Mouse (Mus musculus) kidney, embryonic 14.5 days (tissue): ENCODE measurements at regions not wholly inside any gene's neighbourhood (a gene's known extent, or its start where the extent isn't known, plus 50 kb on each side); places are given as distances from the start of the nearest gene placed in this dataset.

Source experiments
- ATAC-seq: fragments of 200-750 bp; cut with Nextera tagmentation; 2 replicates; pipeline ENCODE4 v1.8.0; 2017; ENCODE audit warnings: moderate number of reproducible peaks, mild to moderate bottlenecking, moderate TSS enrichment, moderate library complexity; ENCODE audit not compliant: low FRiP score, low TSS enrichment
- H3K27ac ChIP-seq: fragments of 300-500 bp; sonication (generic); 2 replicates; pipeline ENCODE4 v1.5.1; 2014; ENCODE audit warnings: low read depth, mild to moderate bottlenecking, low read length, moderate library complexity, mixed read lengths
- H3K27me3 ChIP-seq: fragments of 300-500 bp; sonication (generic); 2 replicates; pipeline ENCODE4 v1.6.1; 2014; ENCODE audit warnings: mild to moderate bottlenecking, low read length; ENCODE audit not compliant: control insufficient read depth, insufficient read depth
- H3K36me3 ChIP-seq: fragments of 300-500 bp; sonication (generic); 2 replicates; pipeline ENCODE4 v1.6.1; 2014; ENCODE audit warnings: low read length, mixed read lengths; ENCODE audit not compliant: control insufficient read depth, insufficient read depth
- H3K4me1 ChIP-seq: fragments of 300-500 bp; sonication (generic); 2 replicates; pipeline ENCODE4 v1.6.1; 2014; ENCODE audit warnings: low read length, mixed read lengths; ENCODE audit not compliant: control insufficient read depth, insufficient read depth
- H3K4me2 ChIP-seq: fragments of 300-500 bp; sonication (generic); replicated peaks from 2 replicates; pipeline ENCODE4 v1.6.1; 2014; ENCODE audit warnings: low read depth, mild to moderate bottlenecking, low read length
- H3K4me3 ChIP-seq: fragments of 300-500 bp; sonication (generic); 2 replicates; pipeline ENCODE4 v1.5.1; 2014; ENCODE audit warnings: mild to moderate bottlenecking, low read length
- H3K9ac ChIP-seq: fragments of 300-500 bp; sonication (generic); 2 replicates; pipeline ENCODE4 v1.6.1; 2014; ENCODE audit warnings: low read depth, mild to moderate bottlenecking, low read length, moderate library complexity
- H3K9me3 ChIP-seq: fragments of 300-500 bp; sonication (generic); 2 replicates; pipeline ENCODE4 v1.6.1; 2016; ENCODE audit warnings: low read length; ENCODE audit not compliant: control insufficient read depth
- WGBS: fragments of 180-500 bp; shearing (Covaris S2); extraction: QIAGEN DNeasy Blood & Tissue Kit; methylation state at CpG from one replicate; pipeline ENCODE4 v1.1.7; 2014; 5-methylcytosine and 5-hydroxymethylcytosine counted together

DNA sequence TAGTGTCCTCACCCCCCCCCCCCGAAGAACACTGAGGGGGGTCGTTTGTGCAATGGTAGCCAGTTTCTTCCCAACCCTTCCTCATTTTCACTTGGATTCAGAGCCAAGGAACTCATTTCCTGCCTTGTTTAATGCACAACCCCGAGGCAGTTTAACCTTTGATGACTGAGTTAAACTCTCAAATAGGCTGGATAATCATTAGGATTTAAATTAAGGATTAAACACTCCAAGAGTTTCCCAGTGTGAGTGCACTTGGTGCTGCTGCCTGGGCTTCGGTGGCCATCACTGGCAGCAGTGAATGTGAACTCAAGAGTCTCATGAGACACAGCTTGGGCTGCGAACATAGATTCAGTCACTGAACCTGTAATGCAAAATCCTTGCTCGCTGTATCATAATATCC lies 124.7 kb upstream of the St8sia2 start:
- WGBS, result 54% methylated on average over 6 of the region's 6 CpGs
- Histone ChIP-seq H3K4me3 (no peak overlapping the region), H3K27me3 (no peaks in the 10 kb centered on the region), H3K9ac (no peak overlapping the region), H3K36me3 (no peaks in the 10 kb centered on the region), H3K4me2 (no peak overlapping the region), H3K9me3 (no peaks in the 10 kb centered on the region), H3K4me1 (no peaks in the 10 kb centered on the region), H3K27ac (no peak overlapping the region)
- ATAC-seq, result no peak; the same call in 1 of the 2 replicates

DNA sequence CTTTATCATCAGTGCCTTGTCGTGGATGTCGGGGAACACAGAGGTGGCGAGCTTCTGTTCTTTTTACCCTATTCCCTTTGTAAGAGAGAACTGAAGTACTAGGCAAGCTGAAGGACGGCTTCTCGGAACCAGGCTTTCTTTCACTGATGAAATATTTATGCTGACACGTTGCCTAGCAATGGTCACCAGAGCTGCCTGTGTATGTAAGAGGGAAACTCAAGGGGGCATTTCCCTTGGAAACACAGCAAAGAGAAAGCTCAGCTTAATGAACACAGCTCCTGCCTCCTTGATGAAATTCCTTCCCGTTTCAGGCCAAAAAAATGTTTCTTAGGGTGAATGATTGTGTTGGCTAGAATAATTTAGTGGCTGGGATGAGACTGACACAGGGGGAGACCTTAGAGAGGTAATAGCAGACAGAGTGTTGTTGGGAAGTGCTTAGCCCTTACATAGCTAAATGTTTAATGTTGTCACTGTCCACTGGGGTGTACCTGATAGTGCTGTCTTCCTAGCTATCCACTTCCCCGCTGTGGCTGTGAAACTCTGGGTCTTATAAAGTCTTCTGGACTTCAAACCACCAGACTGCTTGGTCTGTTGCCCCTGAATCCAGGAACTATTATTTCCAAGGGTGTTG lies 116.8 kb upstream of the St8sia2 start:
- no peak overlapping the region for H3K4me2 ChIP-seq
- no peak overlapping the region for H3K4me3 ChIP-seq
- H3K9me3 ChIP-seq, result no peaks in the 10 kb centered on the region
- no peaks in the 10 kb centered on the region for H3K27me3 ChIP-seq
- H3K36me3 ChIP-seq, result no peaks in the 10 kb centered on the region
- no peak overlapping the region for H3K9ac ChIP-seq
- no peak for ATAC-seq
- no peaks in the 10 kb centered on the region for H3K4me1 ChIP-seq
- WGBS, result 70% methylated on average over 8 of the region's 8 CpGs
- H3K27ac ChIP-seq, result no peak overlapping the region

DNA sequence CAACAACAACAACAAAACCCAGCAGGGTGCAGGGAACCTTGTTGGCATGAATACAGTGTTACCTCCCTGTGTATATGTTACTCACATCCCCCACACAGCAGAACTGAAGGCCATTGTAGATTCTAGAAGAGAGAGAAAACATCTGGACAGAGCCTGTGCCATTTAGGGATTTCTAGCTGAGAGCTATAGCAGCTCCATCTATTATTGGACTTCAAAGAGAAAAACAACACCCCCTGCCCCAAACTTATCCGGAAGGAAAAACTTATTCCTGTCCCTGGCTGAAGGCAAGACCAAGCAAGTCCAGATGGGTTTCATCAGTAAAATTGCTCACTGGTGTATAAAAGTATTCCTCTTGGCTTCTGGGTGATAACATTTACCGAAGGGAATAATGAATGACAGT lies 98.6 kb upstream of the St8sia2 start:
- Histone ChIP-seq H3K27ac (no peak overlapping the region), H3K36me3 (no peaks in the 10 kb centered on the region), H3K9me3 (no peaks in the 10 kb centered on the region), H3K27me3 (no peaks in the 10 kb centered on the region), H3K4me3 (no peak overlapping the region), H3K4me2 (no peak overlapping the region), H3K4me1 (no peaks in the 10 kb centered on the region), H3K9ac (no peak overlapping the region)
- WGBS, result 37% methylated on average over 2 of the region's 2 CpGs
- ATAC-seq, result peak; percentile 47; the same call in 1 of the 2 replicates

DNA sequence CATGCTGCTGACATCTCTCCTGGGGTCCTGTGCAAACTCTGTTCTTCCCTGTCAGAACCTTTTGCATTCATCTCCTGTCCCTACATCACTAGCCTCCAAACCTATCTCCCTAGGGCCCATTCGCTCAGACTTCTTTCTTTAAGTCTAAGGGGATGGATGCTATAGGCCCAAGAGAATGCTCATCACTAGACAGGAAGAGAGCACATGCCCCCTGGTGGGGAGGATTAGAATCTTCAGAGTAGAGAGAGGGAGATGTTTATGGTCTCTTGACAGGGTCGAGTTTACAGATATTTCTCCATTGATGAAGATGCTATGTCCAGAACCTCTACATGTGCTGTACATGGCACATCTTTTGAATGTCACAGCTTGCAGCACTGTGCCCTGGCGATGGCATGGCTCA lies 94.9 kb upstream of the St8sia2 start:
- WGBS, result 64% methylated on average over 3 of the region's 3 CpGs
- no peak overlapping the region for H3K4me2 ChIP-seq
- H3K9ac ChIP-seq, result no peak overlapping the region
- H3K4me3 ChIP-seq, result no peak overlapping the region
- no peak for ATAC-seq
- no peaks in the 10 kb centered on the region for H3K36me3 ChIP-seq
- no peak overlapping the region for H3K27ac ChIP-seq
- no peaks in the 10 kb centered on the region for H3K4me1 ChIP-seq
- no peaks in the 10 kb centered on the region for H3K9me3 ChIP-seq
- no peaks in the 10 kb centered on the region for H3K27me3 ChIP-seq

DNA sequence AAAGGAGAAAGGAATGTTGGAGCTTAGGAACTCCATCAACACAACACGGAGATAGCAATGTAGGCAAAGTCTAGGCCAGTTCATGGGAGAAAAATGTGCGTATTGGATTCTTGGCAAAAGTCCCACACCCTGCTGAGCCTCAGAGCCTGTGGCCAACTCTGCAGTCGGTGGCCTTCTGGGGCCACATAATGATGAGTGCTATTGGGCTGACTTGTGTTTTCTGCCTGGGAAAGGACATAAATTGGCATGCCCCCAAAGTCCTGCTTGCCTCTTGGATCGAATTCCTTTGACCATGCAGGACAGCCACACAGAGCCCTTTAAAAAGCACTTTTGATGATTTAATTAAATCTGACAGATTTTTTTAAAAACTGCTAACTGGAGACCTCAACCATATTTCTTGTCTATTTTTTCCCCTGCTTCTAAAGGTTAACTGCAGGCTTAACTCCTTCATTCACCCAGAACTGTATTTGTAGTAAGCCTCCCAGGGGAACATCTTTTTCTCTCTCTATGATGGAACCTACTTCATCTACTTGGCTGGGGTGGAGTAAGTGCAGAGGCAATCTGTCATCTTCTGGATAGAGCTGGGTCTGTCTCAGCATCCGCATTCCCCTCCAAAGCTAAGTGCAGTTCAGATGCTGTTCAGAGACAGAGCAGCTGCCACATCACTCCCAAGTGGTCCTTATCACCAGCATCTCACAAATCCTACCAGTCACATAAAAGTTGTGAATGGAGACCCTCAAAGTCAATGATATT lies 93.9 kb upstream of the St8sia2 start:
- Histone ChIP-seq H3K4me1 (no peaks in the 10 kb centered on the region), H3K27me3 (no peaks in the 10 kb centered on the region), H3K4me3 (no peak overlapping the region), H3K4me2 (no peak overlapping the region), H3K9me3 (no peaks in the 10 kb centered on the region), H3K9ac (no peak overlapping the region), H3K36me3 (no peaks in the 10 kb centered on the region), H3K27ac (no peak overlapping the region)
- peak; percentile 86 for ATAC-seq
- WGBS, result 54% methylated on average over 5 of the region's 5 CpGs

DNA sequence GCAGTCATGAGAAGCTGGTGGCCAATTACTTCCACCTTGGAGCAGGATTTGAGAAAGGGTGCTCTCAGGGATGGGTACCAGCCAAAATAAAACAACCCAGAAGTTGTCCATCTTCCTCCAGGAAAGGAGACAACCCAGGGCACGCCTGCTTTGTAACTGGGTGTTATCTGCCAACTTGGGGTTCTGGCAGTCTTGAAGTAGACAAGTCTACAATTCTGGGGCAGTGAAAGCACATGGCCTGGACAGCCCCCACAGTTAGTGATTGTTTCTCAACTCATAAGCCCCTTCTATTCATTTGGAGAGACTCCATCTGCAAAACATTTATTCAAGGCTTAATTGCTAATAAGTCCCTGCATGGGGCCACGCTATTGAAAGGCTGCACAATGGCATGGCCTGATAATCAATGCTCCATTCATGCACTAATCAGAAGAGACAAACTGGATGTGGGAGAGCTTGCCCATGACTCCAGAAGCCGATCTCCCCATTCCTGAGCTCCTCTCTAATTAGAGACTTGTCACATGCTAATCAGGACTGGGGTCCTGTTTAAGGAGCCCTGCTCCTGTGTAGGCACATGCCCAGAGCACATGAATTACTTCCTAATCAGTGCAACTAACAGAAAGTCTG lies 78.0 kb upstream of the St8sia2 start:
- no peak for ATAC-seq
- Histone ChIP-seq H3K4me3 (no peak overlapping the region), H3K4me2 (no peak overlapping the region), H3K4me1 (no peaks in the 10 kb centered on the region), H3K9me3 (peaks cover 4% of the 10 kb centered on the region; the same call in 1 of the 2 replicates), H3K36me3 (no peaks in the 10 kb centered on the region), H3K27ac (no peak overlapping the region), H3K27me3 (no peaks in the 10 kb centered on the region), H3K9ac (no peak overlapping the region)
- WGBS, result 70% methylated on average over 3 of the region's 3 CpGs

DNA sequence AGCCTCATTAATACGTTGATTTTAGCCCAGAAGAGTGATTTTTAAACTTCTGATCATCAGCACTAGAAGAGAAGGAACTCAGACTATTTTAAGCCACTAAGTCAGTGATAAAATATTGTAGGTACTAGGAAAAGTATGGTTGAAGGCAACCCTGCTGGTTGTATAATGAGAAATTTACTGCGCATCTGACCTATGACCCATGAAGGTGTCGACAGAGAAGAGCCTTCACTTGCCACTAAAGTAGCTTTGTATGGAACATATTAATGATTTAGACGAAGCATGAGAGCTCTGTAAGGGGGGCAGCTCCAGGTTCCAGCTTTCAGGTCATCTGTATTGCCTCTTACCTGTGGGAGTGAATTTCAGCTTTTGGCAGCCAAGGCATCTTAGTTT lies 67.4 kb upstream of the St8sia2 start:
- no peak for ATAC-seq
- Histone ChIP-seq H3K4me2 (no peak overlapping the region), H3K9ac (no peak overlapping the region)

DNA sequence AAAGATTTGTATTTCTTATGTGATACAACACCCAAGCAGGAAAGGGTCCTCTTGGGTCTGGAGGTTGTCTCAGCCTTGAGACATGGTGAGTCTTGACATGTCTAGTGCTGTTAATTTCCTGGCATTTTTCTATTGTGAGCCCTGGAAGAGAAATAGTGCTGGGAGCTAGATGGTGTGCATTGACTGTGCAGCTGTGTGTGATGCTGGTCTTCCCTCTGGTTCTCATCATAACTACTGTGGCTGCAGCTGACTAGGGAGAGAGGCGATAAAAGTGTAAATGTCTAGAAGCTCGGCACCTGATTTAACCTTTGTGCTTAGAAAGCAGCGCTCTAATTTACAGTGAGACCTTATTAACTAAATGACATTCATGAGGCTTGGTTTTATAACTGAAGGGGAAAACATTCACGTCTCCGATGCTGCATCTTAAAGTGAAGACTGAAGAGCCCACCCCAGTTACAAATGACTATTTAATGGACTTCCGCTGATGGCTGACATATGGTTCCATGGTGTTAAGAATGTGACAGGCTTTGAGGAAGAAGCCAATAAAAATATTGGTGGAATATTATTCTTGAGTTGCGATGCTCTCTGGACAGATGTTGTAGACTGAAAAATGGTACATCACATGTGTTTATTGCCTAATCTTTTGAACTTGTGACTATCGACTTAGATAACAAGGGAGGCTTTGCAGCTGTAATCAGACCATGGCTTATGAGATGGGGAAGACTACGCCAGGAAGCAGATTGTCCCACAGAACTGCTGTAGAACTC lies 66.8 kb upstream of the St8sia2 start:
- Histone ChIP-seq H3K27me3 (no peaks in the 10 kb centered on the region), H3K4me3 (no peak overlapping the region), H3K9me3 (no peaks in the 10 kb centered on the region), H3K4me1 (0 out of 2 replicates have a peak, but pooled peaks cover 3% of the 10 kb centered on the region), H3K27ac (peak overlapping the region; percentile 55), H3K4me2 (no peak overlapping the region), H3K9ac (no peak overlapping the region), H3K36me3 (no peaks in the 10 kb centered on the region)
- 53% methylated on average over 9 of the region's 9 CpGs for WGBS
- peak; percentile 89 for ATAC-seq

More for the DNA sequence above, 67.4 kb upstream of the St8sia2 start:
- H3K27ac ChIP-seq, result peak overlapping the region; percentile 0; the same call in 1 of the 2 replicates
- 0 out of 2 replicates have a peak, but pooled peaks cover 3% of the 10 kb centered on the region for H3K4me1 ChIP-seq
- 51% methylated on average over 4 of the region's 4 CpGs for WGBS
- no peaks in the 10 kb centered on the region for H3K36me3 ChIP-seq
- H3K27me3 ChIP-seq, result no peaks in the 10 kb centered on the region
- no peak overlapping the region for H3K4me3 ChIP-seq
- no peaks in the 10 kb centered on the region for H3K9me3 ChIP-seq
